Mouse (Mus musculus) forebrain, postnatal 0 days (tissue): ENCODE results near the gene Zbtb9. TPM values are rescaled to one million over a fixed set of nuclear protein-coding genes. Genes with fewer than 3 reads are reported as not detected.
"Not testable (repeated sequence)": the region's sequence is repeated elsewhere in the genome, so short reads cannot be mapped to it uniquely, and the experiment has no call there.

ENCODE experiments used
- ATAC-seq: fragments of 200-750 bp; cut with Nextera tagmentation; 2 replicates; pipeline ENCODE4 v1.8.0; 2017; ENCODE audit warnings: mild to moderate bottlenecking, moderate library complexity
- DNase-seq: peaks from one replicate; pipeline ENCODE4 v3.0.0-alpha.2; 2015
- H3K27ac ChIP-seq: fragments of 300-500 bp; sonication (generic); 2 replicates; pipeline ENCODE4 v1.5.1; 2014; ENCODE audit warnings: low read depth, mild to moderate bottlenecking, antibody characterized with exemption, low read length, moderate library complexity, mixed read lengths
- H3K27me3 ChIP-seq: fragments of 300-500 bp; sonication (generic); 2 replicates; pipeline ENCODE4 v1.6.1; 2014; ENCODE audit warnings: mild to moderate bottlenecking, low read length, mixed read lengths; ENCODE audit not compliant: insufficient read depth
- H3K36me3 ChIP-seq: fragments of 300-500 bp; sonication (generic); 2 replicates; pipeline ENCODE4 v1.6.1; 2014; ENCODE audit warnings: mild to moderate bottlenecking, moderate library complexity; ENCODE audit not compliant: insufficient read depth
- H3K4me1 ChIP-seq: fragments of 300-500 bp; sonication (generic); 2 replicates; pipeline ENCODE4 v1.6.1; 2014; ENCODE audit warnings: antibody characterized with exemption; ENCODE audit not compliant: insufficient read depth
- H3K4me2 ChIP-seq: fragments of 300-500 bp; sonication (generic); 2 replicates; pipeline ENCODE4 v1.6.1; 2014; ENCODE audit warnings: low read depth, mild to moderate bottlenecking, moderate library complexity
- H3K4me3 ChIP-seq: fragments of 300-500 bp; sonication (generic); 2 replicates; pipeline ENCODE4 v1.5.1; 2014; ENCODE audit warnings: low read depth, low read length, mixed read lengths
- H3K9ac ChIP-seq: fragments of 300-500 bp; sonication (generic); 2 replicates; pipeline ENCODE4 v1.6.1; 2014; ENCODE audit warnings: mild to moderate bottlenecking
- H3K9me3 ChIP-seq: fragments of 300-500 bp; sonication (generic); 2 replicates; pipeline ENCODE4 v1.6.1; 2016; ENCODE audit warnings: low read length
- CTCF ChIP-seq: sonication (generic); IDR thresholded peaks from 2 replicates; pipeline ENCODE4 v1.5.1; 2016; ENCODE audit warnings: antibody characterized with exemption, control low read depth, low read depth
- WGBS: fragments of 180-500 bp; shearing (Covaris S2); extraction: QIAGEN DNeasy Blood & Tissue Kit; methylation state at CpG from one replicate; pipeline ENCODE4 v1.1.7; 2014; 5-methylcytosine and 5-hydroxymethylcytosine counted together
- polyA plus RNA-seq: library from polyadenylated mRNA; unstranded; fragments of >200 nt; fragmentation: Nextera tagmentation; extraction: Ambion mirVana; gene quantifications from 2 replicates; pipeline ENCODE4 v1.2.1, GENCODE M21; 2015
- total RNA-seq: library from RNA; depleted of rRNA; stranded (reverse); fragments of >200 nt; gene quantifications from 2 replicates; pipeline ENCODE4 v1.2.3, GENCODE M21; 2014; rRNA removed

Zbtb9 gene
- total RNA-seq = 20.9 and 22.5 TPM in 2 replicates
- polyA plus RNA-seq = 4.2 and 6.8 TPM in 2 replicates

GRCm38 (mm10) chr17:26972703-26973574, at the start of gene Zbtb9:
Zbtb9 (plus strand) TSS chr17:26973167.
- ATAC-seq (peak; percentile 100), DNase-seq (peak; percentile 96)
- under 1% methylated on average over 72 of the region's 75 CpGs for WGBS
- peak within 1 kb of the TSS; percentile 94 for H3K4me2 ChIP-seq
- H3K4me1 ChIP-seq = no peaks in the 10 kb centered on the region
- peak within 1 kb of the TSS; percentile 79 for H3K27ac ChIP-seq
- no peak for TF ChIP-seq CTCF
- H3K36me3 ChIP-seq = peaks cover 45% of the 10 kb centered on the region
- peak within 1 kb of the TSS; percentile 87 for H3K4me3 ChIP-seq
- no peaks in the 10 kb centered on the region for H3K9me3 ChIP-seq
- no peaks in the 10 kb centered on the region for H3K27me3 ChIP-seq
- H3K9ac ChIP-seq = peak within 1 kb of the TSS; percentile 75

DNA sequence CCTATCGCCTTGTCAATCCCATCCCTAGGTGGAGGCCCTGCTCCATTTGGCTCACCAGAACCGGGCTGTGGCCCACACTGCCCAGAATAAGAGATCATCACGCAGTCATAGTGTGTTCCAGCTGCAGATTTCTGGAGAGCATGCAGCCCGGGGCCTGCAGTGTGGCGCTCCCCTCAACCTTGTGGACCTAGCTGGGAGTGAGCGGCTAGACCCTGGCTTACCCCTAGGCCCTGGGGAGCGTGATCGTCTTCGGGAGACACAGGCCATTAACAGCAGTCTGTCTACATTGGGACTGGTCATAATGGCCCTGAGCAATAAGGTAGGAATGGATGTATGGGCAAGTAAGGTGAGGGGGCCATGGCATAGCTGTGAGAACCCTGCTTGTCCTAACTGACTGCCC, 47.6 kb upstream of the Zbtb9 start:
- H3K9ac ChIP-seq, H3K27me3 ChIP-seq, H3K4me1 ChIP-seq, H3K27ac ChIP-seq, H3K36me3 ChIP-seq, ATAC-seq, H3K4me3 ChIP-seq, H3K9me3 ChIP-seq, DNase-seq, H3K4me2 ChIP-seq: not testable (repeated sequence)
- 98% methylated on average over 9 of the region's 9 CpGs for WGBS

- H3K4me2 ChIP-seq, H3K9ac ChIP-seq, H3K9me3 ChIP-seq, H3K27ac ChIP-seq, ATAC-seq, H3K4me3 ChIP-seq, H3K27me3 ChIP-seq, H3K4me1 ChIP-seq: not testable (repeated sequence)
- WGBS = 63% methylated on average over 7 of the region's 7 CpGs
- peaks cover 22% of the 10 kb centered on the region for H3K36me3 ChIP-seq
- TF ChIP-seq CTCF = peak; percentile 65
- DNase-seq = peak; percentile 54
These were observed 41.2 kb upstream of the Zbtb9 start for GRCm38 (mm10) chr17:26931795-26932194.

- no peaks in the 10 kb centered on the region for H3K27me3 ChIP-seq
- H3K4me3 ChIP-seq = peak within 1 kb of the TSS; percentile 72
- peak within 1 kb of the TSS; percentile 64 for H3K9ac ChIP-seq
- peak within 1 kb of the TSS; percentile 75 for H3K4me2 ChIP-seq
- no peaks in the 10 kb centered on the region for H3K9me3 ChIP-seq
- under 1% methylated on average over 33 of the region's 43 CpGs for WGBS
- TF ChIP-seq CTCF = peak; percentile 13; the same call in 1 of the 2 replicates
- H3K36me3 ChIP-seq = peaks cover 28% of the 10 kb centered on the region
- ATAC-seq (peak; percentile 88), DNase-seq (peak; percentile 92)
- no peaks in the 10 kb centered on the region for H3K4me1 ChIP-seq
- H3K27ac ChIP-seq = peak within 1 kb of the TSS; percentile 86
These were observed 40.0 kb upstream of the Zbtb9 start, which contains the start of gene Phf1 for GRCm38 (mm10) chr17:26932839-26933398. Phf1 (plus strand) TSS chr17:26933052.

DNA sequence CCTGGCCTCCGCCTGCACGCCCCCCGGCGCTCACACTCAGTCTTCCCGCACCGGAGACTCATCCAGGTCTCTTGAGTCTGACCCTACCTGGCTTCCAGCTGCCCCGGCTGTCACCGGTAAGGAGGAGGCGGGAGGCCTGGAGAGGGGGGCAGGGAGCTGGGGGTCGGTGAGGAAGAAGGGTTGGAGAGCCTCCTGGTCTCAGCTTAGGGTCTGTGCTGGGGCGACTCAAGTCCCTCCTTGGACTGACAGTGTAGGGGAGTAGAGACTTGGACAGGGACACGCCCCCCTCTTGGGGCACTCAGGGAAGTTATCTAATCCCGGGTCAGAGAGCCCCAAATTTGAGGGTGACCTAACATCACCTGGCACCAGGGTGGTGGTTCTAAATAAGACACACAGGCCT, 39.5 kb upstream of the Zbtb9 start:
- no peak; the same call in 1 of the 2 replicates for TF ChIP-seq CTCF
- H3K27ac ChIP-seq = peak overlapping the region; percentile 86
- DNase-seq (no peak), ATAC-seq (no peak)
- peak overlapping the region; percentile 75 for H3K4me2 ChIP-seq
- peaks cover under 1% of the 10 kb centered on the region; the same call in 1 of the 2 replicates for H3K4me1 ChIP-seq
- no peaks in the 10 kb centered on the region for H3K9me3 ChIP-seq
- 8% methylated on average over 12 of the region's 13 CpGs for WGBS
- peak overlapping the region; percentile 64 for H3K9ac ChIP-seq
- peaks cover 28% of the 10 kb centered on the region for H3K36me3 ChIP-seq
- H3K27me3 ChIP-seq = no peaks in the 10 kb centered on the region
- H3K4me3 ChIP-seq = peak overlapping the region; percentile 72

DNA sequence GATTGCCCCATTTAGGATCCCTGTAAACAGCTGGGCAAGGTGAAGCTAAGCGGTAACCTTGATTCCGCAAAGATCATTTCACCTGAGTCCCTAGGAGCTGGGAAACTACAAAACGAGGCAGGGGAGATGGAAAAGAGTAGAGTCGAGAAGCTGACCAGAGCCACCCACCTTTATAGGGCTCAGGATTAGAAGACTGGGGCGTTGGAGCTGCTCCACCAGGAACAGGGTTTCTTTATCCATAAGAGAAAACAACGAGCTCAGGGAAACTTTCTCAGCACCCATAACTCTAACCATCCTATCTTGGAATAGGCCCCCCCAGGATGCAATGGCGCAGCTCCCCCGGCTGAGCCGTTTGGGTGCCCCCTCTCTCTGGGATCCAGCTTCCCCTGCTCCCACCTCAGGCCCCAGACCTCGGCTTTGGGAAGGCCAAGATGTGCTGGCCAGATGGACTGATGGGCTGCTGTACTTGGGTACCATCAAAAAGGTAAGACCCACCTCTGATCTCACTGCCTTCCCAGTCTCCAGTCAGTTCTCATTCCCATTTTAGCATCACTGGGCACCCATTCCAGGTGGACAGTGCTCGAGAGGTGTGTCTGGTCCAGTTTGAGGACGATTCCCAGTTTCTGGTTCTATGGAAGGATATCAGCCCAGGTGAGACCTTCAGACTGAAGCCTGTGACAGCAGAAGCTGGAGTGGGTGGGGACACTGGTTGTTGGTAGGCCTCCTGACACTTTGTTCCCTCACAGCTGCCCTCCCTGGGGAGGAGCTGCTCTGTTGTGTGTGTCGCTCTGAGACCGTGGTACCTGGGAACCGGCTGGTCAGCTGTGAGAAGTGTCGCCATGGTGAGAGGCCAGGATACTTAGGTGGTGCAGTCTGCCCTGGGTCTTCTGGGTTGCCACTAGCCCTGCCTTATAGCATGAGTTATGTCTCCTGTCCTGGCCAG, 38.8 kb upstream of the Zbtb9 start:
- no peak for TF ChIP-seq CTCF
- Histone ChIP-seq H3K4me1 (peaks cover 5% of the 10 kb centered on the region), H3K9me3 (no peaks in the 10 kb centered on the region), H3K4me3 (peak overlapping the region; percentile 72), H3K36me3 (peaks cover 26% of the 10 kb centered on the region), H3K27me3 (no peaks in the 10 kb centered on the region), H3K27ac (no peak overlapping the region), H3K4me2 (peak overlapping the region; percentile 75), H3K9ac (peak overlapping the region; percentile 64; the same call in 1 of the 2 replicates)
- WGBS = 82% methylated on average over 16 of the region's 16 CpGs
- DNase-seq = no peak
- ATAC-seq = no peak
